Mouse (Mus musculus): ENCODE measurements around the gene Notch2.

- TF ChIP-seq POLR2A (IDR thresholded peaks at IDR 0.05; ENCODE audit: borderline replicate concordance, control insufficient read depth, low read depth, low read length) = no peak
- TF ChIP-seq CTCF (IDR thresholded peaks at IDR 0.05; ENCODE audit: control insufficient read depth, insufficient read depth, low read length) = no peak; the same call in 1 of the 2 replicates
These were observed 88.2 kb downstream of the Notch2 start for GRCm38 (mm10) chr3:98101541-98101940.

Data from bone marrow, adult 2 months (tissue).